Mouse (Mus musculus): ENCODE results near the gene Card6. TPM values are rescaled to one million over a fixed set of nuclear protein-coding genes. Genes with fewer than 3 reads are reported as not detected.

Card6 gene
- polyA plus RNA-seq, 1 experiment from 2014 or later, result 4.0 TPM

GRCm38 (mm10) chr15:5088850-5089608, 19.3 kb downstream of the Card6 start:
- ChIA-PET CTCF (no interaction called here), POLR2A (interaction anchor here (0.6 kb wide), 1 partner anchor 2000 kb away, joined by 3 read pairs; no protein-coding TSS in a partner anchor)
- peaks cover 9% of the 10 kb centered on the region for H3K27me3 ChIP-seq
- DNase-seq (ENCODE audit: low read depth, low spot score) (no peak), ATAC-seq (peak; percentile 54)
- in situ Hi-C loops (cut with MboI; ENCODE audit: low pct_unique_long_range_greater_than_20kb), result loop anchor here (10.0 kb wide), 1 partner anchor 1126 kb away; no protein-coding TSS in a partner anchor
- TF ChIP-seq CTCF (IDR thresholded peaks at IDR 0.05), result no peak

GRCm38 (mm10) chr15:5086162-5086561, 22.2 kb downstream of the Card6 start:
- peaks cover 18% of the 10 kb centered on the region for H3K27me3 ChIP-seq
- no peak for ATAC-seq
- POLR2A ChIA-PET, result no interaction called here
- TF ChIP-seq CTCF (IDR thresholded peaks at IDR 0.05), result peak; percentile 64
- no peak for DNase-seq (ENCODE audit: low read depth, low spot score)
- in situ Hi-C loops (cut with MboI; ENCODE audit: low pct_unique_long_range_greater_than_20kb), result loop anchor here (10.0 kb wide), 1 partner anchor 1129 kb away; no protein-coding TSS in a partner anchor
- CTCF ChIA-PET, result no interaction called here

GRCm38 (mm10) chr15:5081235-5081634, 27.1 kb downstream of the Card6 start:
- POLR2A ChIA-PET, result no interaction called here
- TF ChIP-seq CTCF (IDR thresholded peaks at IDR 0.05), result no peak
- DNase-seq (ENCODE audit: low read depth, low spot score) (no peak), ATAC-seq (no peak)
- H3K27me3 ChIP-seq, result peaks cover 32% of the 10 kb centered on the region
- CTCF ChIA-PET, result no interaction called here
- in situ Hi-C loops (cut with MboI; ENCODE audit: low pct_unique_long_range_greater_than_20kb), result loop anchor here (10.0 kb wide), 1 partner anchor 1134 kb away; no protein-coding TSS in a partner anchor

- POLR2A ChIA-PET, result no interaction called here
- ATAC-seq (no peak), DNase-seq (ENCODE audit: low read depth, low spot score) (no peak)
- CTCF ChIA-PET, result interaction anchor here (0.8 kb wide), 1 partner anchor 523 kb away, joined by 3 read pairs; no protein-coding TSS in a partner anchor
- in situ Hi-C loops (cut with MboI; ENCODE audit: low pct_unique_long_range_greater_than_20kb), result no loop called here
- TF ChIP-seq CTCF (IDR thresholded peaks at IDR 0.05), result peak; percentile 78
- H3K27me3 ChIP-seq, result peaks cover 4% of the 10 kb centered on the region
Measured at GRCm38 (mm10) chr15:5068801-5069518, 39.4 kb downstream of the Card6 start.

GRCm38 (mm10) chr15:5063635-5064034, 44.7 kb downstream of the Card6 start, which contains the start of gene C7:
TSS of gene C7 (minus strand) at chr15:5063740.
- peaks cover 16% of the 10 kb centered on the region for H3K27me3 ChIP-seq
- DNase-seq (ENCODE audit: low read depth, low spot score) (no peak), ATAC-seq (no peak)
- ChIA-PET CTCF (no interaction called here), POLR2A (no interaction called here)
- in situ Hi-C loops (cut with MboI; ENCODE audit: low pct_unique_long_range_greater_than_20kb), result no loop called here
- no peak for TF ChIP-seq CTCF (IDR thresholded peaks at IDR 0.05)

Other genes starting within 250 kb of the Card6 start
- gene Mroh2b, start 209.8 kb downstream of the Card6 start, polyA plus RNA-seq (2021), result not detected
- not detected for gene C7, start 44.8 kb downstream of the Card6 start, polyA plus RNA-seq (2021)
- gene Rpl37, start 8.1 kb upstream of the Card6 start, polyA plus RNA-seq (2021), result 245 TPM
- gene Prkaa1, start 35.3 kb upstream of the Card6 start, polyA plus RNA-seq (2021), result 39.2 TPM
- gene Ttc33, start 77.0 kb upstream of the Card6 start, polyA plus RNA-seq (2021), result 59.8 TPM
- gene Ptger4, start 135.6 kb upstream of the Card6 start, polyA plus RNA-seq (2021), result 4.8 TPM